Comparison of ENCODE assay signal across 8 mouse cellular contexts in genomic region chr6:124812848-124813247, GRCm38 (mm10). TPM values are rescaled to one million over a fixed set of nuclear protein-coding genes. Genes with fewer than 3 reads are reported as not detected.
DNase-seq lines count a peak whose midpoint lies in the region; ATAC-seq and TF ChIP-seq lines count a peak whose summit lies in the region.

No protein-coding gene starts in this region.

- H3K4me1 ChIP-seq in E14TG2a.4 (replicated peaks; ENCODE audit: low read depth, low read length) = peaks cover 68% of the 10 kb centered on the region
- peaks cover 27% of the 10 kb centered on the region for H3K4me1 ChIP-seq in forebrain, postnatal 0 days (ENCODE audit: insufficient read depth)
- peaks cover 67% of the 10 kb centered on the region for H3K4me1 ChIP-seq in liver, embryonic 13.5 days (replicated peaks)

- H3K9ac ChIP-seq in forebrain, postnatal 0 days = peak overlapping the region; percentile 73
- H3K9ac ChIP-seq in liver, embryonic 13.5 days = peak overlapping the region; percentile 84

- TF ChIP-seq CTCF in E14TG2a.4 (conservative IDR thresholded peaks at IDR 0.05; ENCODE audit: low read length) = no peak
- TF ChIP-seq CTCF in forebrain, postnatal 0 days (IDR thresholded peaks at IDR 0.05; ENCODE audit: low read depth) = no peak

- H3K27ac ChIP-seq in forebrain, postnatal 0 days (ENCODE audit: low read depth, low read length) = no peak overlapping the region
- H3K27ac ChIP-seq in liver, embryonic 13.5 days = peak overlapping the region; percentile 89

- WGBS in forebrain, postnatal 0 days = 12% methylated on average over 9 of the region's 9 CpGs
- 21% methylated on average over 9 of the region's 9 CpGs for WGBS in liver, embryonic 13.5 days (ENCODE audit: insufficient replicate concordance)

- H3K4me2 ChIP-seq in forebrain, postnatal 0 days (ENCODE audit: low read depth) = peak overlapping the region; percentile 90
- peak overlapping the region; percentile 90 for H3K4me2 ChIP-seq in liver, embryonic 13.5 days

- H3K27me3 ChIP-seq in E14TG2a.4 (ENCODE audit: insufficient read depth, low read length) = no peaks in the 10 kb centered on the region
- H3K27me3 ChIP-seq in forebrain, postnatal 0 days (ENCODE audit: insufficient read depth, low read length) = no peaks in the 10 kb centered on the region
- H3K27me3 ChIP-seq in liver, embryonic 13.5 days = no peaks in the 10 kb centered on the region

- peak overlapping the region; percentile 87 for H3K4me3 ChIP-seq in E14TG2a.4 (replicated peaks; ENCODE audit: low read length)
- H3K4me3 ChIP-seq in forebrain, postnatal 0 days (ENCODE audit: low read depth, low read length) = peak overlapping the region; percentile 57
- peak overlapping the region; percentile 73 for H3K4me3 ChIP-seq in liver, embryonic 13.5 days (replicated peaks)

- no peaks in the 10 kb centered on the region for H3K9me3 ChIP-seq in E14TG2a.4 (ENCODE audit: low read length)
- H3K9me3 ChIP-seq in forebrain, postnatal 0 days (ENCODE audit: low read length) = no peaks in the 10 kb centered on the region
- no peaks in the 10 kb centered on the region for H3K9me3 ChIP-seq in liver, embryonic 13.5 days (replicated peaks)

- no peak for ATAC-seq in forebrain, postnatal 0 days
- ATAC-seq in liver, embryonic 13.5 days (ENCODE audit: low read depth) = no peak
- ATAC-seq in granulocyte monocyte progenitor cell, adult 5-6 weeks (replicated peaks; ENCODE audit: poor library complexity, severe bottlenecking) = no peak

- DNase-seq in gastrocnemius, adult 18-20 months (ENCODE audit: low spot score) = peak; percentile 80
- no peak for DNase-seq in gastrocnemius, postnatal 4 days (ENCODE audit: low spot score in 2 of 2)
- DNase-seq in forebrain, postnatal 0 days = no peak
- DNase-seq in liver, embryonic 13.5 days = no peak
- no peak for DNase-seq in layer of hippocampus, postnatal 14 days (ENCODE audit: low spot score in 2 of 2)
- DNase-seq in thymus, postnatal 14 days = no peak

- H3K36me3 ChIP-seq in E14TG2a.4 (ENCODE audit: insufficient read depth, low read length) = peaks cover 72% of the 10 kb centered on the region
- H3K36me3 ChIP-seq in forebrain, postnatal 0 days (ENCODE audit: insufficient read depth) = peaks cover 38% of the 10 kb centered on the region
- peaks cover 56% of the 10 kb centered on the region for H3K36me3 ChIP-seq in liver, embryonic 13.5 days

RNA-seq across cellular contexts. Expression of gene Tpi1, which starts 1.2 kb away (rescaled TPM):
- total RNA-seq in gastrocnemius, adult 18-20 months (2021) = 1,000 to 10,000 TPM; 2,056 to 2,236 TPM
- 1,000 to 10,000 TPM; 2,059 to 2,144 TPM for total RNA-seq in gastrocnemius, postnatal 4 days (2021)
- 332 and 338 TPM in 2 replicates for total RNA-seq in forebrain, postnatal 0 days (2014; rRNA removed)
- 354 and 367 TPM in 2 replicates for polyA plus RNA-seq in forebrain, postnatal 0 days (2015; fragmentation: Nextera tagmentation; extraction: Ambion mirVana)
- 461 and 495 TPM in 2 replicates for polyA plus RNA-seq in liver, embryonic 13.5 days (2015; fragmentation: Nextera tagmentation; extraction: Ambion mirVana)
- total RNA-seq in granulocyte monocyte progenitor cell, adult 5-6 weeks (2014; fragmentation: Nextera tagmentation) = 357 and 379 TPM in 2 replicates
- 273 and 305 TPM in 2 replicates for total RNA-seq in granulocyte monocyte progenitor cell, adult 5-6 weeks (2017)
- 100 to 1,000 TPM; 578 to 579 TPM for total RNA-seq in layer of hippocampus, postnatal 14 days (2021)

RNA-seq across cellular contexts. Expression of gene Spsb2, which starts 4.4 kb away (rescaled TPM):
- 1 to 10 TPM; 2.2 to 5.3 TPM for total RNA-seq in gastrocnemius, adult 18-20 months (2021)
- 10 to 100 TPM; 10.5 to 11.7 TPM for total RNA-seq in gastrocnemius, postnatal 4 days (2021)
- 4.3 and 6.0 TPM in 2 replicates for total RNA-seq in forebrain, postnatal 0 days (2014; rRNA removed)
- 6.8 and 7.0 TPM in 2 replicates for polyA plus RNA-seq in forebrain, postnatal 0 days (2015; fragmentation: Nextera tagmentation; extraction: Ambion mirVana)
- 8.6 and 9.6 TPM in 2 replicates for polyA plus RNA-seq in liver, embryonic 13.5 days (2015; fragmentation: Nextera tagmentation; extraction: Ambion mirVana)
- total RNA-seq in granulocyte monocyte progenitor cell, adult 5-6 weeks (2014; fragmentation: Nextera tagmentation) = 3.1 and 5.2 TPM in 2 replicates
- 4.6 and 10.5 TPM in 2 replicates for total RNA-seq in granulocyte monocyte progenitor cell, adult 5-6 weeks (2017)
- 1 to 10 TPM; 5.7 to 6.7 TPM for total RNA-seq in layer of hippocampus, postnatal 14 days (2021)

RNA-seq across cellular contexts. Expression of gene Usp5, which starts 16.4 kb away (rescaled TPM):
- total RNA-seq in gastrocnemius, adult 18-20 months (2021) = 10 to 100 TPM; 39.9 to 50.1 TPM
- 10 to 100 TPM; 81.7 to 85.9 TPM for total RNA-seq in gastrocnemius, postnatal 4 days (2021)
- total RNA-seq in forebrain, postnatal 0 days (2014; rRNA removed) = 215 and 224 TPM in 2 replicates
- 173 and 191 TPM in 2 replicates for polyA plus RNA-seq in forebrain, postnatal 0 days (2015; fragmentation: Nextera tagmentation; extraction: Ambion mirVana)
- 63.5 and 67.5 TPM in 2 replicates for polyA plus RNA-seq in liver, embryonic 13.5 days (2015; fragmentation: Nextera tagmentation; extraction: Ambion mirVana)
- 88.8 and 89.4 TPM in 2 replicates for total RNA-seq in granulocyte monocyte progenitor cell, adult 5-6 weeks (2014; fragmentation: Nextera tagmentation)
- total RNA-seq in granulocyte monocyte progenitor cell, adult 5-6 weeks (2017) = 93.5 and 98.6 TPM in 2 replicates
- 100 to 1,000 TPM; 180 to 183 TPM for total RNA-seq in layer of hippocampus, postnatal 14 days (2021)

RNA-seq across cellular contexts. Expression of gene Cdca3, which starts 16.5 kb away (rescaled TPM):
- total RNA-seq in gastrocnemius, adult 18-20 months (2021) = under 1 TPM; 0.25 to 0.55 TPM
- total RNA-seq in gastrocnemius, postnatal 4 days (2021) = 10 to 100 TPM; 27.9 to 28.2 TPM
- 13.5 and 20.7 TPM in 2 replicates for total RNA-seq in forebrain, postnatal 0 days (2014; rRNA removed)
- 28.5 and 30.5 TPM in 2 replicates for polyA plus RNA-seq in forebrain, postnatal 0 days (2015; fragmentation: Nextera tagmentation; extraction: Ambion mirVana)
- polyA plus RNA-seq in liver, embryonic 13.5 days (2015; fragmentation: Nextera tagmentation; extraction: Ambion mirVana) = 202 and 204 TPM in 2 replicates
- total RNA-seq in granulocyte monocyte progenitor cell, adult 5-6 weeks (2014; fragmentation: Nextera tagmentation) = 86.1 and 89.0 TPM in 2 replicates
- 128 and 162 TPM in 2 replicates for total RNA-seq in granulocyte monocyte progenitor cell, adult 5-6 weeks (2017)
- total RNA-seq in layer of hippocampus, postnatal 14 days (2021) = 1 to 10 TPM; 2.0 to 3.4 TPM

RNA-seq across cellular contexts. Expression of gene Gnb3, which starts 27.2 kb away (rescaled TPM):
- under 1 TPM; 0.57 to 0.71 TPM for total RNA-seq in gastrocnemius, adult 18-20 months (2021)
- 10 to 100 TPM; 13.6 to 14.3 TPM for total RNA-seq in gastrocnemius, postnatal 4 days (2021)
- total RNA-seq in forebrain, postnatal 0 days (2014; rRNA removed) = 0.90 and 1.8 TPM in 2 replicates
- 0.61 and 1.2 TPM in 2 replicates for polyA plus RNA-seq in forebrain, postnatal 0 days (2015; fragmentation: Nextera tagmentation; extraction: Ambion mirVana)
- 0.16 and 0.23 TPM in 2 replicates for polyA plus RNA-seq in liver, embryonic 13.5 days (2015; fragmentation: Nextera tagmentation; extraction: Ambion mirVana)
- total RNA-seq in granulocyte monocyte progenitor cell, adult 5-6 weeks (2014; fragmentation: Nextera tagmentation) = not detected in 2 replicates
- total RNA-seq in granulocyte monocyte progenitor cell, adult 5-6 weeks (2017) = not detected in 2 replicates
- total RNA-seq in layer of hippocampus, postnatal 14 days (2021) = under 1 TPM in 1 of 2 experiments, not detected in 1; 0.21 TPM
